Mouse (Mus musculus) neutrophil, adult 65 days (primary cell): Measurements from ENCODE around the gene Scyl1. TPM values are rescaled to one million over a fixed set of nuclear protein-coding genes. Genes with fewer than 3 reads are reported as not detected.

Experiments
- total RNA-seq: library from RNA; stranded (reverse); gene quantifications from 2 replicates; pipeline ENCODE4 v1.2.4, GENCODE M21; 2023

The Scyl1 gene
- 52.7 and 72.2 TPM in 2 replicates for total RNA-seq

GRCm38 (mm10) chr19:5770925-5771860, at the start of gene Scyl1:
Gene Scyl1 (minus strand): TSS chr19:5771419.

GRCm38 (mm10) chr19:5740320-5741317, 30.6 kb downstream of the Scyl1 start, which contains the start of gene Ltbp3:
Gene Ltbp3 (plus strand): TSS chr19:5740904.

GRCm38 (mm10) chr19:5729444-5729815, 41.8 kb downstream of the Scyl1 start, which contains the start of gene Fam89b:
Gene Fam89b (minus strand): TSS chr19:5729653.

GRCm38 (mm10) chr19:5725767-5726515, 45.3 kb downstream of the Scyl1 start, which contains the start of gene Ehbp1l1:
Gene Ehbp1l1 (minus strand): TSS chr19:5726317.

Other genes with a start within 250 kb of the Scyl1 start
- gene Ovol1, start 210.8 kb downstream of the Scyl1 start, total RNA-seq: 0.16 TPM in 1 of 2 replicates, not detected in the other
- 59.9 and 83.2 TPM in 2 replicates for gene Ap5b1, start 203.4 kb downstream of the Scyl1 start, total RNA-seq
- 134 and 135 TPM in 2 replicates for gene Rnaseh2c, start 169.5 kb downstream of the Scyl1 start, total RNA-seq
- gene Kat5, start 161.2 kb downstream of the Scyl1 start, total RNA-seq: 84.1 and 85.2 TPM in 2 replicates
- gene Rela, start 133.9 kb downstream of the Scyl1 start, total RNA-seq: 91.9 and 100 TPM in 2 replicates
- gene Sipa1, start 107.7 kb downstream of the Scyl1 start, total RNA-seq: 199 and 219 TPM in 2 replicates
- 78.5 and 101 TPM in 2 replicates for gene Map3k11, start 82.7 kb downstream of the Scyl1 start, total RNA-seq
- gene Pcnx3, start 82.5 kb downstream of the Scyl1 start, total RNA-seq: 60.5 and 93.2 TPM in 2 replicates
- gene Kcnk7, start 67.1 kb downstream of the Scyl1 start, total RNA-seq: not detected in 2 replicates
- 131 and 170 TPM in 2 replicates for gene Ehbp1l1, start 45.1 kb downstream of the Scyl1 start, total RNA-seq
- gene Fam89b, start 41.8 kb downstream of the Scyl1 start, total RNA-seq: 46.0 and 48.4 TPM in 2 replicates
- gene Ltbp3, start 30.5 kb downstream of the Scyl1 start, total RNA-seq: 1.1 and 1.7 TPM in 2 replicates
- 53.4 and 72.9 TPM in 2 replicates for gene Frmd8, start 103.9 kb upstream of the Scyl1 start, total RNA-seq
- 45.7 and 49.6 TPM in 2 replicates for gene Slc25a45, start 106.4 kb upstream of the Scyl1 start, total RNA-seq
- 1.3 and 3.5 TPM in 2 replicates for gene Tigd3, start 122.7 kb upstream of the Scyl1 start, total RNA-seq
- gene Dpf2, start 141.6 kb upstream of the Scyl1 start, total RNA-seq: 99.1 and 105 TPM in 2 replicates
- 8.3 and 10.1 TPM in 2 replicates for gene Cdc42ep2, start 153.4 kb upstream of the Scyl1 start, total RNA-seq
- gene Pola2, start 192.8 kb upstream of the Scyl1 start, total RNA-seq: 24.1 and 28.7 TPM in 2 replicates
- 2.7 and 3.2 TPM in 2 replicates for gene Slc22a20, start 214.7 kb upstream of the Scyl1 start, total RNA-seq
- gene Capn1, start 244.5 kb upstream of the Scyl1 start, total RNA-seq: 255 and 284 TPM in 2 replicates